Mouse (Mus musculus): ENCODE measurements at regions not wholly inside any gene's neighbourhood (a gene's known extent, or its start where the extent isn't known, plus 50 kb on each side); places are given as distances from the start of the nearest gene placed in this dataset.

- no peak for DNase-seq (ENCODE audit: low spot score in 2 of 2)
Measured at GRCm38 (mm10) chr1:156994005-156994643, 54.7 kb upstream of the Ralgps2 start.

- DNase-seq (ENCODE audit: low spot score in 2 of 2) = no peak
Measured at GRCm38 (mm10) chr1:156993105-156993504, 53.7 kb upstream of the Ralgps2 start.

GRCm38 (mm10) chr1:156992536-156992935, 53.1 kb upstream of the Ralgps2 start:
- DNase-seq (ENCODE audit: low spot score in 2 of 2) = no peak

GRCm38 (mm10) chr1:156990567-156991494, 51.4 kb upstream of the Ralgps2 start:
- no peak for DNase-seq (ENCODE audit: low spot score in 2 of 2)

- DNase-seq (ENCODE audit: low spot score in 2 of 2) = peak; percentile 52 to 60
Measured at GRCm38 (mm10) chr1:156990112-156990511, 50.7 kb upstream of the Ralgps2 start.

- DNase-seq (ENCODE audit: low spot score in 2 of 2) = no peak
Measured at GRCm38 (mm10) chr1:156989149-156989785, 49.8 kb upstream of the Ralgps2 start.
